Mouse (Mus musculus) MEL (cell line): ENCODE data around the gene Stac. TPM values are rescaled to one million over a fixed set of nuclear protein-coding genes. Genes with fewer than 3 reads are reported as not detected.

Experiments
- DNase-seq: peaks from one replicate; pipeline ENCODE4 v3.0.0; 2011; ENCODE audit warnings: low read depth, low spot score
- H3K27ac ChIP-seq: 2 replicates; pipeline ENCODE4 v1.5.1; 2012; ENCODE audit warnings: low read depth, mild to moderate bottlenecking, control low read depth, low read length, moderate library complexity; ENCODE audit not compliant: control insufficient read depth
- H3K27me3 ChIP-seq, 2 experiments: fragments of 150-350 bp in 1 of 2; sonication (generic) in 1 of 2; 2 replicates each; pipeline ENCODE4 v1.6.1; 2012; ENCODE audit warnings: low read length in 2 of 2, mild to moderate bottlenecking in 2 of 2, improper control_type of control experiment in 1 of 2, moderate library complexity in 1 of 2; ENCODE audit not compliant: insufficient read depth in 2 of 2, control insufficient read depth in 1 of 2
- H3K36me3 ChIP-seq, 2 experiments: 2 replicates each; pipeline ENCODE4 v1.6.1; 2012 to 2014; ENCODE audit warnings: low read length in 2 of 2, improper control_type of control experiment in 1 of 2, inconsistent platforms in 1 of 2, mild to moderate bottlenecking in 1 of 2; ENCODE audit not compliant: insufficient read depth in 2 of 2, control insufficient read depth in 1 of 2
- H3K4me1 ChIP-seq, 2 experiments: fragments of 150-350 bp in 1 of 2; sonication (generic) in 1 of 2; 2 replicates each; pipeline ENCODE4 v1.6.1; 2012; ENCODE audit warnings: low read length in 2 of 2, improper control_type of control experiment in 1 of 2, mild to moderate bottlenecking in 1 of 2; ENCODE audit not compliant: insufficient read depth in 2 of 2, control insufficient read depth in 1 of 2
- H3K4me3 ChIP-seq, 2 experiments: fragments of 150-350 bp in 1 of 2; sonication (generic) in 1 of 2; 2 replicates each; pipeline ENCODE4 v1.5.1; 2012; ENCODE audit warnings: low read depth in 2 of 2, low read length in 2 of 2, mild to moderate bottlenecking in 2 of 2, moderate library complexity in 2 of 2, control low read depth in 1 of 2, improper control_type of control experiment in 1 of 2; ENCODE audit not compliant: control insufficient read depth in 1 of 2, insufficient read depth in 1 of 2
- H3K79me2 ChIP-seq: 2 replicates; pipeline ENCODE4 v1.6.1; 2012; ENCODE audit warnings: mild to moderate bottlenecking, low read length, moderate library complexity; ENCODE audit not compliant: control insufficient read depth, poor library complexity, insufficient read depth
- H3K9ac ChIP-seq: 2 replicates; pipeline ENCODE4 v1.6.1; 2012; ENCODE audit warnings: low read depth, mild to moderate bottlenecking, control low read depth, low read length, moderate library complexity; ENCODE audit not compliant: control insufficient read depth, poor library complexity, severe bottlenecking
- H3K9me3 ChIP-seq: fragments of 150-350 bp; sonication (generic); replicated peaks from 2 replicates; pipeline ENCODE4 v1.6.1; 2012; ENCODE audit warnings: mild to moderate bottlenecking, low read length, improper control_type of control experiment, moderate library complexity; ENCODE audit not compliant: insufficient read depth
- CHD1 ChIP-seq: IDR thresholded peaks from 2 replicates; pipeline ENCODE4 v1.6.1; 2012; ENCODE audit warnings: low read depth, mild to moderate bottlenecking, inconsistent platforms, low read length, improper control_type of control experiment
- CHD2 ChIP-seq: IDR thresholded peaks from 2 replicates; pipeline ENCODE4 v1.6.1; 2011; ENCODE audit warnings: low read length, improper control_type of control experiment
- ELF1 ChIP-seq: IDR thresholded peaks from 2 replicates; pipeline ENCODE4 v1.6.1; 2014; ENCODE audit warnings: low read depth, mild to moderate bottlenecking, inconsistent platforms, low read length, improper control_type of control experiment, moderate library complexity
- EP300 ChIP-seq, 2 experiments: IDR thresholded peaks; 2 replicates each; pipeline ENCODE4 v1.6.1; 2011; ENCODE audit warnings: improper control_type of control experiment in 2 of 2, low read length in 2 of 2, low read depth in 1 of 2, mild to moderate bottlenecking in 1 of 2
- GABPA ChIP-seq: IDR thresholded peaks from 2 replicates; pipeline ENCODE4 v1.6.1; 2012; ENCODE audit warnings: low read depth, mild to moderate bottlenecking, inconsistent platforms, low read length, improper control_type of control experiment, moderate library complexity
- GATA1 ChIP-seq: IDR thresholded peaks from 2 replicates; pipeline ENCODE4 v1.6.1; 2011; ENCODE audit warnings: low read depth, low read length, improper control_type of control experiment
- HCFC1 ChIP-seq: IDR thresholded peaks from 2 replicates; pipeline ENCODE4 v1.6.1; 2012; ENCODE audit warnings: low read depth, mild to moderate bottlenecking, inconsistent platforms, low read length, improper control_type of control experiment, moderate library complexity
- JUND ChIP-seq: IDR thresholded peaks from 2 replicates; pipeline ENCODE4 v1.6.1; 2011; ENCODE audit warnings: low read depth, mild to moderate bottlenecking, improper control_type of control experiment, low read length
- KAT2A ChIP-seq: conservative IDR thresholded peaks from 2 replicates; pipeline ENCODE4 v1.6.1; 2012; ENCODE audit warnings: low read depth, low read length, improper control_type of control experiment, inconsistent platforms
- MAFK ChIP-seq: IDR thresholded peaks from 2 replicates; pipeline ENCODE4 v1.6.1; 2011; ENCODE audit warnings: low read depth, mild to moderate bottlenecking, low read length, improper control_type of control experiment, borderline replicate concordance
- MXI1 ChIP-seq: IDR thresholded peaks from 2 replicates; pipeline ENCODE4 v1.6.1; 2011; ENCODE audit warnings: mild to moderate bottlenecking, low read depth, low read length, improper control_type of control experiment
- MYB ChIP-seq: IDR thresholded peaks from 2 replicates; pipeline ENCODE4 v1.6.1; 2011; ENCODE audit warnings: mild to moderate bottlenecking, low read depth, low read length, improper control_type of control experiment
- MYC ChIP-seq: IDR thresholded peaks from 2 replicates; pipeline ENCODE4 v1.6.1; 2011; ENCODE audit warnings: low read depth, mild to moderate bottlenecking, low read length, improper control_type of control experiment, moderate library complexity
- NRF1 ChIP-seq: IDR thresholded peaks from 2 replicates; pipeline ENCODE4 v1.6.1; 2014; ENCODE audit warnings: low read depth, mild to moderate bottlenecking, inconsistent platforms, low read length, improper control_type of control experiment, moderate library complexity; ENCODE audit not compliant: poor library complexity, insufficient read depth, severe bottlenecking
- POLR2A ChIP-seq, 2 experiments: IDR thresholded peaks; 2 replicates each; pipeline ENCODE4 v1.6.1; 2011 to 2012; ENCODE audit warnings: low read length in 2 of 2, mild to moderate bottlenecking in 2 of 2, control low read depth in 1 of 2, improper control_type of control experiment in 1 of 2, low read depth in 1 of 2, moderate library complexity in 1 of 2; ENCODE audit not compliant: control insufficient read depth in 1 of 2, insufficient read depth in 1 of 2, poor library complexity in 1 of 2
- POLR2AphosphoS5 ChIP-seq: IDR thresholded peaks from 2 replicates; pipeline ENCODE4 v1.6.1; 2012; ENCODE audit warnings: low read depth, borderline replicate concordance, mild to moderate bottlenecking, inconsistent platforms, low read length, moderate library complexity, mixed read lengths
- RAD21 ChIP-seq: IDR thresholded peaks from 2 replicates; pipeline ENCODE4 v1.6.1; 2011; ENCODE audit warnings: mild to moderate bottlenecking, low read depth, low read length, improper control_type of control experiment
- RCOR1 ChIP-seq: IDR thresholded peaks from 2 replicates; pipeline ENCODE4 v1.6.1; 2012; ENCODE audit warnings: low read depth, mild to moderate bottlenecking, inconsistent platforms, low read length, improper control_type of control experiment
- SIN3A ChIP-seq: IDR thresholded peaks from 2 replicates; pipeline ENCODE4 v1.6.1; 2012; ENCODE audit warnings: low read length, improper control_type of control experiment, inconsistent platforms
- TAL1 ChIP-seq: IDR thresholded peaks from 2 replicates; pipeline ENCODE4 v1.6.1; 2012; ENCODE audit warnings: mild to moderate bottlenecking, inconsistent platforms, low read length, moderate library complexity, mixed read lengths
- TBP ChIP-seq: IDR thresholded peaks from 2 replicates; pipeline ENCODE4 v1.8.0; 2011; ENCODE audit warnings: low read depth, low read length, improper control_type of control experiment
- TCF12 ChIP-seq: IDR thresholded peaks from 2 replicates; pipeline ENCODE4 v1.6.1; 2014; ENCODE audit warnings: low read depth, mild to moderate bottlenecking, inconsistent platforms, low read length, improper control_type of control experiment, moderate library complexity
- UBTF ChIP-seq: IDR thresholded peaks from 2 replicates; pipeline ENCODE4 v1.6.1; 2012; ENCODE audit warnings: low read depth, mild to moderate bottlenecking, inconsistent platforms, low read length, improper control_type of control experiment, moderate library complexity, borderline replicate concordance; ENCODE audit not compliant: insufficient read depth
- USF1 ChIP-seq: IDR thresholded peaks from 2 replicates; pipeline ENCODE4 v1.6.1; 2014; ENCODE audit warnings: low read depth, mild to moderate bottlenecking, inconsistent platforms, low read length, improper control_type of control experiment, moderate library complexity
- USF2 ChIP-seq, 2 experiments: IDR thresholded peaks; 2 replicates each; pipeline ENCODE4 v1.6.1; 2011 to 2012; ENCODE audit warnings: improper control_type of control experiment in 2 of 2, low read length in 2 of 2, borderline replicate concordance in 1 of 2, inconsistent platforms in 1 of 2, low read depth in 1 of 2, mild to moderate bottlenecking in 1 of 2; ENCODE audit not compliant: insufficient read depth in 1 of 2
- ZC3H11A ChIP-seq: IDR thresholded peaks from 2 replicates; pipeline ENCODE4 v1.6.1; 2012; ENCODE audit warnings: low read depth, mild to moderate bottlenecking, inconsistent platforms, low read length, improper control_type of control experiment
- ZKSCAN1 ChIP-seq: IDR thresholded peaks from 2 replicates; pipeline ENCODE4 v1.6.1; 2012; ENCODE audit warnings: low read depth, mild to moderate bottlenecking, inconsistent platforms, low read length, improper control_type of control experiment, moderate library complexity
- ZMIZ1 ChIP-seq: IDR thresholded peaks from 2 replicates; pipeline ENCODE4 v1.6.1; 2012; ENCODE audit warnings: low read depth, mild to moderate bottlenecking, inconsistent platforms, low read length, improper control_type of control experiment, moderate library complexity
- polyA plus RNA-seq, 2 experiments: library from polyadenylated mRNA; stranded (reverse) in 1 of 2; unstranded in 1 of 2; fragments of >175 nt in 1 of 2; fragments of >200 nt in 1 of 2; gene quantifications; 2 replicates each; pipeline versions ENCODE4 v1.2.1 to v1.2.4; 2012; ENCODE audit warnings: low replicate concordance in 2 of 2, low read depth in 1 of 2; ENCODE audit not compliant: insufficient read length in 2 of 2, insufficient read depth in 1 of 2, missing spikeins in 1 of 2
- total RNA-seq: library from RNA; depleted of rRNA; stranded (reverse); fragments of 300-350 nt; gene quantifications from 2 replicates; pipeline ENCODE4 v1.2.3, GENCODE M21; 2012

The Stac gene
- total and polyA plus RNA-seq, 3 experiments = not detected

DNA sequence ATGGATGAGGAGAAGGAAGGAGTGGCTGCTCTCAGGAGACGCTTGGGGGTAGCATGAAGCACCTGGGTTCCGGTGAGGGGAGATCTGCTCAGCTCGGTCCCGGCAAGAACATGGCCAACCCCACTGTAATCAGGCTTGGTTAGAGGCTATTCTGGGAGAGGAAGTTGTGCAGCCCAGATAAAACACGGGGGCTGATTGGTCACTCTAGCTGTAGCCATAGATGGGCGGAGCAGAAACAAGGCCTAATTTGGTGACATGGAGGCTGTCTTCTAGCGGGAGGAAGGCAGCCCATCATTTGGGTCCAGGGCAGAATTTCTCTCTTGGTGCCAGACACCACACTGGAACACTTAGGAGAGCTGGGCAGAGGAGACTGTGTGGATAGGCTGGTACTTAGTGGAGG lies 167.9 kb downstream of the Stac start:
- H3K79me2 ChIP-seq = no peaks in the 10 kb centered on the region
- no peaks in the 10 kb centered on the region for H3K27me3 ChIP-seq
- H3K4me3 ChIP-seq = no peak overlapping the region
- no peaks in the 10 kb centered on the region for H3K36me3 ChIP-seq
- H3K4me1 ChIP-seq = no peaks in the 10 kb centered on the region
- no peaks in the 10 kb centered on the region for H3K9me3 ChIP-seq
- H3K27ac ChIP-seq = no peak overlapping the region
- DNase-seq = no peak
- no peak overlapping the region for H3K9ac ChIP-seq
- TF ChIP-seq EP300 (IDR thresholded peaks at IDR 0.05; ENCODE audit: low read depth in 1 of 2, low read length in 2 of 2) (no peak), JUND (no peak), UBTF (no peak), KAT2A (no peak), NRF1 (no peak), MYB (no peak), MAFK (no peak), MYC (no peak), GATA1 (no peak), POLR2AphosphoS5 (no peak), CHD1 (no peak), SIN3A (no peak), TCF12 (no peak), ZC3H11A (no peak), USF1 (no peak)

DNA sequence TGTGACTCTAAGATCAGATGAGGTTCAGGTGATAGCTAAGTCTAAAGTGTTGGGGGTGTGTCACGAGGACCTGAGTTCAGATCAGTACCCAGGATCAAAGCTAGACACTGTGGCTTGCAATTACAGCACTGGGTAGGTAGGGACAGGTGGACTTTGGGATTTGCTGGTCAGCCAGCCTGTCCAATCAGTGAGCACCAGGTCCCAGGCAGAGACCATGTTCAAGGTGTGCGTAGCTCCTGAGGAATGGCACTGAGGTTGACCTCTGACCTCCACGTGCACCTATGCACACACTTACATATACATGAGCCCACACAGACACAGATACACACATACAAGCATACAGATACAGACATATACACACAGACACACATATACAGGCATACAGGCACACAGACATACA lies 174.6 kb downstream of the Stac start:
- H3K27me3 ChIP-seq = no peaks in the 10 kb centered on the region
- no peaks in the 10 kb centered on the region for H3K79me2 ChIP-seq
- no peak for DNase-seq
- H3K27ac ChIP-seq = no peak overlapping the region
- H3K36me3 ChIP-seq = no peaks in the 10 kb centered on the region
- H3K9me3 ChIP-seq = no peaks in the 10 kb centered on the region
- no peak overlapping the region for H3K9ac ChIP-seq
- no peak for TF ChIP-seq JUND
- no peak for TF ChIP-seq CHD1
- no peak for TF ChIP-seq CHD2
- TF ChIP-seq USF2 (IDR thresholded peaks at IDR 0.05; ENCODE audit: borderline replicate concordance in 1 of 2, insufficient read depth in 1 of 2, low read depth in 1 of 2, low read length in 2 of 2) = no peak
- no peak for TF ChIP-seq MXI1
- TF ChIP-seq ZKSCAN1 = no peak
- no peak for TF ChIP-seq RAD21
- TF ChIP-seq RCOR1 = no peak
- no peak for TF ChIP-seq GABPA
- no peak for TF ChIP-seq TAL1
- TF ChIP-seq POLR2A (IDR thresholded peaks at IDR 0.05; ENCODE audit: control insufficient read depth in 1 of 2, insufficient read depth in 1 of 2, low read depth in 1 of 2, low read length in 2 of 2, poor library complexity in 1 of 2) = no peak
- no peak for TF ChIP-seq ZMIZ1
- TF ChIP-seq POLR2AphosphoS5 = no peak
- TF ChIP-seq TCF12 = no peak
- no peak for TF ChIP-seq ELF1
- no peak for TF ChIP-seq TBP
- no peak for TF ChIP-seq HCFC1
- no peaks in the 10 kb centered on the region for H3K4me1 ChIP-seq
- no peak overlapping the region for H3K4me3 ChIP-seq
